9 mouse cellular contexts compared by ENCODE assay signal in the genomic region with DNA sequence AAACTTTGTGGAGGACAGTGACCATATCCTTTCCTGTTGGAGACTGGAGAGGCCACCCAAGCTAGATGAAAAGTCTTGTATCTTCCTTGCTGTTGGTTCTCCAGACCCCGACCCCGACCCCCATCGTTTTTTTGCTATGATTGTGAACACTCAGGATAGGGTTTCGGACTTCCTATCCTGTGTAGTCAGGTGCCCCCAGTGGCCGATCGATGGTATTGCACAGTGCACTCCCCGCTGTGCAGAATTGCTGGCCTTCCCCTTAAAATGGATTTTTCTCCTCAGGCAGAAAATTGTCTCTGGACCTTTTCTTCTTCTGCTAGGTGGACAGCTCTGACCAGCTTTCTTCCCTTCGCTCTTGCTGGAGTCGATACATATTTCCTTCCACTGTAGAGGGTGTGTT. TPM values are rescaled to one million over a fixed set of nuclear protein-coding genes. Genes with fewer than 3 reads are reported as not detected.
DNase-seq lines count a peak whose midpoint lies in the region; ATAC-seq lines count a peak whose summit lies in the region.
"Had no signal": no experiment of that assay in that cellular context is flagged by ENCODE, and none has a peak within 500 bp of the region (broad histone marks: within the 10 kb centered on the region; RNA-seq: fewer than 3 reads in every experiment).

No protein-coding gene starts in this region.

- WGBS in hindbrain, embryonic 14.5 days: 27% methylated on average over 9 of the region's 9 CpGs
- WGBS in hindbrain, embryonic 12.5 days: 23% methylated on average over 9 of the region's 9 CpGs
- WGBS in embryonic facial prominence, embryonic 10.5 days: 26% methylated on average over 9 of the region's 9 CpGs

- no peak overlapping the region for H3K4me2 ChIP-seq in hindbrain, embryonic 14.5 days (replicated peaks)
- H3K4me2 ChIP-seq in hindbrain, embryonic 12.5 days (replicated peaks): no peak overlapping the region
- H3K4me2 ChIP-seq: lung, embryonic 15.5 days had no signal

- H3K4me1 ChIP-seq in hindbrain, embryonic 14.5 days (replicated peaks; ENCODE audit: control insufficient read depth, insufficient read depth, low read length): no peaks in the 10 kb centered on the region
- no peaks in the 10 kb centered on the region for H3K4me1 ChIP-seq in hindbrain, embryonic 12.5 days
- peaks cover 9% of the 10 kb centered on the region; the same call in 1 of the 2 replicates for H3K4me1 ChIP-seq in embryonic facial prominence, embryonic 10.5 days
- H3K4me1 ChIP-seq: lung, embryonic 15.5 days had no signal

- H3K27ac ChIP-seq in hindbrain, embryonic 14.5 days: no peak overlapping the region
- H3K27ac ChIP-seq in hindbrain, embryonic 12.5 days: no peak overlapping the region
- H3K27ac ChIP-seq in embryonic facial prominence, embryonic 10.5 days (replicated peaks): no peak overlapping the region
- H3K27ac ChIP-seq: lung, embryonic 15.5 days had no signal

- ATAC-seq in hindbrain, embryonic 14.5 days (ENCODE audit: low FRiP score): no peak
- no peak for ATAC-seq in hindbrain, embryonic 12.5 days (ENCODE audit: low FRiP score)

- H3K4me3 ChIP-seq in hindbrain, embryonic 14.5 days (replicated peaks; ENCODE audit: low read length): no peak overlapping the region
- H3K4me3 ChIP-seq in hindbrain, embryonic 12.5 days: no peak overlapping the region
- H3K4me3 ChIP-seq in embryonic facial prominence, embryonic 10.5 days: no peak overlapping the region
- H3K4me3 ChIP-seq: lung, embryonic 15.5 days had no signal

- no peak overlapping the region for H3K9ac ChIP-seq in hindbrain, embryonic 14.5 days
- no peak overlapping the region for H3K9ac ChIP-seq in hindbrain, embryonic 12.5 days
- H3K9ac ChIP-seq: lung, embryonic 15.5 days had no signal

- no peaks in the 10 kb centered on the region for H3K36me3 ChIP-seq in hindbrain, embryonic 14.5 days (replicated peaks; ENCODE audit: control insufficient read depth, insufficient read depth)
- no peaks in the 10 kb centered on the region for H3K36me3 ChIP-seq in hindbrain, embryonic 12.5 days
- no peaks in the 10 kb centered on the region for H3K36me3 ChIP-seq in embryonic facial prominence, embryonic 10.5 days (replicated peaks)
- no peaks in the 10 kb centered on the region for H3K36me3 ChIP-seq in splenic B cell, adult 2 months (ENCODE audit: control insufficient read depth, insufficient read depth, low read length, poor library complexity, severe bottlenecking)
- H3K36me3 ChIP-seq: lung, embryonic 15.5 days had no signal

- no peaks in the 10 kb centered on the region for H3K9me3 ChIP-seq in hindbrain, embryonic 14.5 days (ENCODE audit: control insufficient read depth, low read length)
- no peaks in the 10 kb centered on the region for H3K9me3 ChIP-seq in hindbrain, embryonic 12.5 days (replicated peaks)
- H3K9me3 ChIP-seq in embryonic facial prominence, embryonic 10.5 days: peaks cover 7% of the 10 kb centered on the region; the same call in 1 of the 2 replicates
- H3K9me3 ChIP-seq: lung, embryonic 15.5 days had no signal

- peak; percentile 76 for DNase-seq in hindbrain, embryonic 14.5 days (ENCODE audit: low spot score)
- DNase-seq in 3T3-L1 (ENCODE audit: low read depth, low spot score): peak; percentile 40
- peak; percentile 46 for DNase-seq in A20 (ENCODE audit: low read depth, low spot score)
- DNase-seq in embryonic facial prominence, embryonic 10.5 days (ENCODE audit: low spot score): peak; percentile 67
- DNase-seq in splenic B cell, adult 2 months (ENCODE audit: low read depth, low spot score): peak; percentile 27
- no peak for DNase-seq in urinary bladder, postnatal 4 days (ENCODE audit: low spot score in 2 of 2)
- no peak for DNase-seq in heart, adult 11 months

- no peaks in the 10 kb centered on the region for H3K27me3 ChIP-seq in hindbrain, embryonic 14.5 days (ENCODE audit: control insufficient read depth, insufficient read depth, low read length)
- no peaks in the 10 kb centered on the region; the same call in 1 of the 2 replicates for H3K27me3 ChIP-seq in hindbrain, embryonic 12.5 days
- H3K27me3 ChIP-seq in embryonic facial prominence, embryonic 10.5 days (replicated peaks; ENCODE audit: low read depth, poor library complexity, severe bottlenecking): peaks cover 22% of the 10 kb centered on the region
- no peaks in the 10 kb centered on the region for H3K27me3 ChIP-seq in splenic B cell, adult 2 months (ENCODE audit: control insufficient read depth, insufficient read depth, low read length, poor library complexity, severe bottlenecking)
- H3K27me3 ChIP-seq: lung, embryonic 15.5 days had no signal

RNA-seq across cellular contexts. Expression of a gene that starts 22.5 kb away (rescaled TPM):
- polyA plus RNA-seq in hindbrain, embryonic 14.5 days (2014; fragmentation: Nextera tagmentation; extraction: Ambion mirVana): 23.5 and 23.7 TPM in 2 replicates
- polyA plus RNA-seq in hindbrain, embryonic 12.5 days (2016; fragmentation: Nextera tagmentation; extraction: Ambion mirVana): 3.1 and 4.9 TPM in 2 replicates
- 6.4 and 7.0 TPM in 2 replicates for polyA plus RNA-seq in embryonic facial prominence, embryonic 10.5 days (2016; fragmentation: Nextera tagmentation; extraction: Ambion mirVana)

RNA-seq across cellular contexts. Expression of a gene that starts 31.9 kb away (rescaled TPM):
- polyA plus RNA-seq in hindbrain, embryonic 14.5 days (2014; fragmentation: Nextera tagmentation; extraction: Ambion mirVana): 10.4 and 12.7 TPM in 2 replicates
- polyA plus RNA-seq in hindbrain, embryonic 12.5 days (2016; fragmentation: Nextera tagmentation; extraction: Ambion mirVana): 32.4 and 33.2 TPM in 2 replicates
- polyA plus RNA-seq in embryonic facial prominence, embryonic 10.5 days (2016; fragmentation: Nextera tagmentation; extraction: Ambion mirVana): 51.4 and 52.4 TPM in 2 replicates

Comparison
In these comparisons a context has a peak if more than half of its experiments do, and no peak if none do; other contexts are left out.
1. DNase-seq: peak in hindbrain, embryonic 14.5 days (single experiment), 3T3-L1 (single experiment), A20 (single experiment), embryonic facial prominence, embryonic 10.5 days (single experiment) and splenic B cell, adult 2 months (single experiment); none in urinary bladder, postnatal 4 days (0 of 2) and heart, adult 11 months (single experiment).